Mouse (Mus musculus): Measurements from ENCODE around the gene Gm21962.
"Not testable (repeated sequence)": the region's sequence is repeated elsewhere in the genome, so short reads cannot be mapped to it uniquely, and the experiment has no call there.

The Gm21962 gene

DNA sequence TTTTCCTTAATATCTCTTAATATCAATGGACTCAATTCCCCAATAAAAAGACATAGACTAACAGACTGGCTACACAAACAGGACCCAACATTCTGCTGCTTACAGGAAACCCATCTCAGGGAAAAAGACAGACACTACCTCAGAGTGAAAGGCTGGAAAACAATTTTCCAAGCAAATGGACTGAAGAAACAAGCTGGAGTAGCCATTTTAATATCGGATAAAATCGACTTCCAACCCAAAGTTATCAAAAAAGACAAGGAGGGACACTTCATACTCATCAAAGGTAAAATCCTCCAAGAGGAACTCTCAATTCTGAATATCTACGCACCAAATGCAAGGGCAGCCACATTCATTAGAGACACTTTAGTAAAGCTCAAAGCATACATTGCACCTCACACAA lies at the start of gene Gm21962:
TSS of gene Gm21962 (plus strand) at position 301 of the 400 bp plus-strand sequence.
- H3K27me3 ChIP-seq (ENCODE audit: control insufficient read depth, insufficient read depth, low read length, poor library complexity, severe bottlenecking); H3K36me3 ChIP-seq (ENCODE audit: control insufficient read depth, insufficient read depth, low read length, poor library complexity, severe bottlenecking); DNase-seq (ENCODE audit: low read depth, low spot score): not testable (repeated sequence)

DNA sequence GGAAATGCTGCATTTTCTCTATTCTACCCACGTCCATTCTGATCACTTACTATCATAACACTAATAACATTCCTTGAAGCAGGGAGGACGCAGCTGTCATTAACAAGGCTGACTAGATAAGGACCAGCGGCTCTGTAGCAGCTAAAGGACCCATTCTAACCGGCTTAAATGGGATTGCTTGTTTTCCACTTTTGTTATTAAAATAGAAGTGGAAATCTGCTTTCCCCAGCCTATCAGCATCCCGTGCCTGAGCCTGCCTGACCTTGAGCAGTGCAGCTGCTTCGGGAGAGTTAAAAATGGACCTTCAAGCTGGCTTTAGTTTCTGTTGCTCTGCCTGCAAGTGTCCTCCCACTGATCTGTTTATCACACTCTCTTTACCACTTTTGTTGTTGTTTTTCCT lies 49.2 kb upstream of the Gm21962 start:
- DNase-seq (ENCODE audit: low read depth, low spot score): no peak
- no peaks in the 10 kb centered on the region for H3K36me3 ChIP-seq (ENCODE audit: control insufficient read depth, insufficient read depth, low read length, poor library complexity, severe bottlenecking)

DNA sequence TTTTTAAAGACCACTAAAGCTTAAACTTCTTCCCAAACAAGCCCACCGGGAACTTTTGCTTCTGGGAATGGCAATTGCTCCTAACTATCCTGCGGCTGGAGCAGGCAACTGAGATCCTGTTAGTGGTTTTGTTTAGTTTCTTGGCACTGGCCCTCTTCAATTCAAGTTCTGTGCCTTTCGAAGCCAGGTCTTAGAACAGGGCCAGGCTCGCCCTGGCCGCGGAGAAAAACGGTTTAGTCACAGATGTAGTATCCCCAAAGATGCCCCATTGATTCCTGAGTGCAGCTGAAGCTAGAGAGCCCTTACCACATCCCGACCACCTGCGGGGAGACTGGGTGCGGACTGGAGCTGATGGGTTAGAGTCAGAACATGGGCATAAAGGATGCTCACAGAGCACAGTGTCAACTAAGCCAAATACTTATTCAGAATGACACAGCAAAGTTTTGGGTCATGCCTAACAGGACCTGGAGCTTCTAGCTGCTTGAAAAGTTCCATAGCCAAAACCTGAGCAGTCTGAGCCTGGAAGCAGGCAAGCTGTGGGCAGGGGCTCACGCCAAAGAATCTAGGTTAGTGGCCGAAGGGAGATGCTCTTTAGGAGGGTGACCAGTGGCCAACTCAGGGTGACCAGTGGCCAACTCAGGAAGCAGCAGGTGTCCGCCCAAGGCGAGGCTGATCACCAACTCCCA lies 48.3 kb upstream of the Gm21962 start:
- no peak for DNase-seq (ENCODE audit: low read depth, low spot score)
- no peaks in the 10 kb centered on the region for H3K36me3 ChIP-seq (ENCODE audit: control insufficient read depth, insufficient read depth, low read length, poor library complexity, severe bottlenecking)
- no peaks in the 10 kb centered on the region for H3K27me3 ChIP-seq (ENCODE audit: control insufficient read depth, insufficient read depth, low read length, poor library complexity, severe bottlenecking)

More for the DNA sequence above, 49.2 kb upstream of the Gm21962 start:
- H3K27me3 ChIP-seq (ENCODE audit: control insufficient read depth, insufficient read depth, low read length, poor library complexity, severe bottlenecking): no peaks in the 10 kb centered on the region

DNA sequence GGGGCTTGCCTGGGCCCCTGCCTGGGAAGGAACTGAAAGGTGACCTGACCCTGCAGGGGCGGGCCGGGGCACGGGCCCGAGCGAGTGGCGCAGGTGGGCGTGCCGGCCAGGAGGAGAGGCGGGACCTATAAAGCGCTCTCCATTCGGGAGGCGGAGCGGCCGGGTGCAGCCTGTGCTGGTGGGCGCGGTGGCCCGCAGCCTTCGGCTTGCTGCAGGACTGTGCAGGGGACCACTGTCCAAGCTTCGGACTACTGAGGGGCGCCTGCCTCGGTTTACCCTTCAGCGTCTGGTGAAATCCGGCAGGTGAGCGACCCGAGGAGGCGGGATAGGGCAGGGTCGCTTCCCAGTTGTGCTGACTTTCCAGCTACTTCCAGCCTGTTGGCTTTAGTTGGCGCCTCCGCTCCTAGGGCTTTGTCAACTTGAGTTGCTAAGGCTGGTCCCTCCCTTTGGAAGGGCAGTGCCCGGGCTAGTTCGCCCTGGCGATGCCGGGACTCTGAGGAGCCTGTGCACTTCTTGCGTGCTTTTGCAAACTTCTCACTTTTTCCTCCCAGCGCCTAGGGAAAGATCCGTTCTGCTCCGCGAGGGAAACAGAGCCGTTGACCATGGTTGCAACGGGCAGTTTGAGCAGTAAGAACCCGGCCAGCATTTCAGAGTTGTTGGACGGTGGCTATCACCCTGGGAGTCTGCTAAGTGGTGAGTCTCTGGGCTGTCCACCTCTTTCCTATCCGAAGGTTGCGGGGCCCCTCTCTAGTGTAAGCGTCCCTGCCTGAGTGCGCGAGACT lies 47.6 kb upstream of the Gm21962 start:
- no peaks in the 10 kb centered on the region for H3K27me3 ChIP-seq (ENCODE audit: control insufficient read depth, insufficient read depth, low read length, poor library complexity, severe bottlenecking)
- no peaks in the 10 kb centered on the region for H3K36me3 ChIP-seq (ENCODE audit: control insufficient read depth, insufficient read depth, low read length, poor library complexity, severe bottlenecking)
- DNase-seq (ENCODE audit: low read depth, low spot score): peak; percentile 23

DNA sequence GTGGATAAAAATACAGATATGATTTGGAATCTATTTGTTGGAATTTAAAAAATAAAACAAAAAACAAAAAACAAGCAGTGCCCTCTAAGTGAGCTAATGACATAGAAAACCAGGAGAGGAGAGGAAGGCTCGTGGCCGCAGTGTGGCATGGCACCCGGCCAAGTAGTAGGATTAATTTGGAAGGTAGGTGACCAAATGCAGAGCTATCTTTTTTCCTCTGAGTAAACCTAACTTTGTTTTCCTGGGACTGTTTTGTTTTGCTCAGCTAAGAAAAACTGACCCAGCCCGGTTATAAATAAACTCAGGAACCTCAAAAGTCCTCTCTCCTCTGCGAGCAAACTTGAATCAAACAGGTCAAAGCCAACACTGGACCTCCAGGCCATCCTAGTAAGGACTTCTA lies 46.3 kb upstream of the Gm21962 start:
- no peaks in the 10 kb centered on the region for H3K27me3 ChIP-seq (ENCODE audit: control insufficient read depth, insufficient read depth, low read length, poor library complexity, severe bottlenecking)
- H3K36me3 ChIP-seq (ENCODE audit: control insufficient read depth, insufficient read depth, low read length, poor library complexity, severe bottlenecking): no peaks in the 10 kb centered on the region
- no peak for DNase-seq (ENCODE audit: low read depth, low spot score)

DNA sequence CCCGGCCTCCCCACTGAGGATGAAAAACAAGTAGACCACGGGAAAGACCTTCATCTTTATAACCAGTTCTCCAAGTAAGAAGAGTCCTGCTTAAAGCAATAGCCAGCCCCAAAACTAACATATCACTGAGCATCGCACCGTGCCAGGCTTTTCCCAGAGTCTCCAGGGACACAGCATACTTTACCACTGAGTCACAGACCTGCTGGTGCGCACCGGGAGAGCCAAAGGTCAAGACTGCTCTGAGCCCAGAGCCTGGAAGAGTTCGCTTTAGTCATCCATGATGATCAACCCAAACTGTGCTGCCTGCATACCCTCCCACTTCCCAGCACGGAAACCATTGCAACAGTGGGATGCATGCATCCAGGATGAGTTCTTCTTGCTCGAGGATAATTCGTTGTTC lies 37.6 kb upstream of the Gm21962 start:
- H3K36me3 ChIP-seq (ENCODE audit: control insufficient read depth, insufficient read depth, low read length, poor library complexity, severe bottlenecking): no peaks in the 10 kb centered on the region
- no peak for DNase-seq (ENCODE audit: low read depth, low spot score)
- no peaks in the 10 kb centered on the region for H3K27me3 ChIP-seq (ENCODE audit: control insufficient read depth, insufficient read depth, low read length, poor library complexity, severe bottlenecking)

DNA sequence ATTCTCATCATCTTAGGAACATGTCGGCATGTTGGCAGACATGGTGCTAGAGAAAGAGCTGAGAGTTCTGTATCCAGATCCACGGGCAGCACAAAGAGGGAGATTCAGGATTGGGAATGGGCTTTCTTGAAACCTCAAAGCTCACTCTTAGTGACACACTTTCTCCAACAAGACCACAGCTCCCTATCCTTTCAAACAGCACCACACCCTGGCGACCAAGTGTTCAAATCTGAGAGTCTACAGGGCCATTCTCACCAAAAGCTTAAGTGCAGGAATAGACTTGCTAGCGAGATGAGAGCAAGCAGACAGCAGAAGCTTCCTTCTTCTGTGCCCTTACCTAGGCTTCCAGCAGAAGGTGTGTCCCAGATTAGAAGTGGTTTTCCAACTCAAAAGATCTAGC lies 34.8 kb upstream of the Gm21962 start:
- no peaks in the 10 kb centered on the region for H3K36me3 ChIP-seq (ENCODE audit: control insufficient read depth, insufficient read depth, low read length, poor library complexity, severe bottlenecking)
- H3K27me3 ChIP-seq (ENCODE audit: control insufficient read depth, insufficient read depth, low read length, poor library complexity, severe bottlenecking): no peaks in the 10 kb centered on the region
- no peak for DNase-seq (ENCODE audit: low read depth, low spot score)

DNA sequence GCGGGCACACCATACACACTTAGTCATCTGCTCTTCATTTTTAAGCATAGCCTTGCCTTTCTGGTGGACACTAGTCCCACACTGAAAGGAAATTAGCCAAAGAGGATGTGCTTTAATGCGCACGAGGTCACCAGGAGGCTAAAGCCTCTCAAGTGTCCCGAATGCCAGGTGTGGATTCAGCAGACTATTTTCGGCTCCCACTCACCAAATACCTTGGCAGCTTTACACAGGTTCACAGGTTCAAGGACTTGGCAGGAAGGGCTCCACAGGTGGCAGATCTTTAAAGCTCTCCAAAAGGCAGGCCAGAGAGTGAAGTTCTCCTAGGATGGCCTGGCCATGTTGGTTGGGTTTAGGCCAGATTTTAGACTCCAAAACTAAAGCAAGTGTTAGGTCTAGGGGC lies 30.1 kb upstream of the Gm21962 start:
- Histone ChIP-seq H3K36me3 (ENCODE audit: control insufficient read depth, insufficient read depth, low read length, poor library complexity, severe bottlenecking) (no peaks in the 10 kb centered on the region), H3K27me3 (ENCODE audit: control insufficient read depth, insufficient read depth, low read length, poor library complexity, severe bottlenecking) (no peaks in the 10 kb centered on the region)
- DNase-seq (ENCODE audit: low read depth, low spot score): no peak

DNA sequence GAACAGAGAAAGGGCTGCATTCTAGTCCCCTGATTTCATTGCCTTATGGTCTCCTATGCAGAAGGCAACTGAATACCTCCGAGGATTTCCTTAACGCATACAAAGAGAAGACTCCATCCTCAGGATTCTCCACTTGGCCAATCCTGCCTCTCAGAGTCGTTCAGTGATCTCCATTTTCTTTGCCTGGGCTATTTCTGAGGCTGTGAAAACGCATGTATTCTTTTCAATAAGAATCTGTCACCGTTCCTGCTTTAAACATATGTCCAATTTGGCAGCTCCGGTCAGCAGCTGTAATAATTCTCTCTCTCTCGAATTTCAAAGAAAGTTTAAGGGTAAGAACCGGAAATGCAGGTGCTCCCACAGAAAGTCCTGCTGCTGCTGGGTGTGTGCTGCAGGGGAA lies 29.2 kb upstream of the Gm21962 start:
- Histone ChIP-seq H3K36me3 (ENCODE audit: control insufficient read depth, insufficient read depth, low read length, poor library complexity, severe bottlenecking) (no peaks in the 10 kb centered on the region), H3K27me3 (ENCODE audit: control insufficient read depth, insufficient read depth, low read length, poor library complexity, severe bottlenecking) (no peaks in the 10 kb centered on the region)
- no peak for DNase-seq (ENCODE audit: low read depth, low spot score)

DNA sequence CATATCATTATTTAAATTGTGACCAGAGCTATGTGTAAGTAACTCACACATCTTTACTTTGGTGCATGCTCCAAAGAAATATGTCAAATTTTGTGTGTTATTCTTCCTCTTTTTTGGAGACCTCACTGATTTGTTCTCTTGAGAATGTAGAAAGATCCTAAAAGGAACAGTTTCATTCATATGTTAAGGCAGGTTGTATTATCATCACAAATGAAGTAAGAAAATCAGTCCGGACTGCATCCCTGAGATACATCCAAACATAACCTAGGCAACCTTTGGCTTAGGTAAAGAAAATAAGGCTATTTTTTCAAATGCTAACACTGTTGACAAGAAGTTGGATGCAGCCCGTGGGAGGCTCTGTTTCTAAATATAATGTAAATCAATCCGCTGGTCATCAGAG lies 28.8 kb upstream of the Gm21962 start:
- no peak for DNase-seq (ENCODE audit: low read depth, low spot score)
- H3K27me3 ChIP-seq (ENCODE audit: control insufficient read depth, insufficient read depth, low read length, poor library complexity, severe bottlenecking): no peaks in the 10 kb centered on the region
- no peaks in the 10 kb centered on the region for H3K36me3 ChIP-seq (ENCODE audit: control insufficient read depth, insufficient read depth, low read length, poor library complexity, severe bottlenecking)

DNA sequence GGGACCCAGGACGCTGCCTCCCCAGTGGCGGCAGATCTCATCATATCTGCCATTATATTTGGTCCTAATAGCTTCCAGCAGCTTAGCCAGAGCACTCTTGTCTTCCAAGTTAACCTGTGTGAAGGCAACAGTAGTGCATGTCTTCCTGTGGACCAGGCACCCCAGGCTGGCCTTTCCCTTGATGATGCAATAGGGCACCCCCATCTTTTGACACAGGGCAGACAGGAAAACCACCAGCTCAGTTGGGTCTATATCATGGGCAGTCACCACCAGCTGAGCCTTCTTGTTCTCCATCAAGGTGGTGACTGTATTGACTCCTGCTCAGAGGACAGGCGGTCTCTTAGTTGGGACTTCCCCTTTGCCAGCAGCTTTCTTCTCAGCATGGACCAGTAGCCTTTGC lies 27.2 kb upstream of the Gm21962 start:
- H3K36me3 ChIP-seq (ENCODE audit: control insufficient read depth, insufficient read depth, low read length, poor library complexity, severe bottlenecking): no peaks in the 10 kb centered on the region
- no peaks in the 10 kb centered on the region for H3K27me3 ChIP-seq (ENCODE audit: control insufficient read depth, insufficient read depth, low read length, poor library complexity, severe bottlenecking)
- no peak for DNase-seq (ENCODE audit: low read depth, low spot score)

DNA sequence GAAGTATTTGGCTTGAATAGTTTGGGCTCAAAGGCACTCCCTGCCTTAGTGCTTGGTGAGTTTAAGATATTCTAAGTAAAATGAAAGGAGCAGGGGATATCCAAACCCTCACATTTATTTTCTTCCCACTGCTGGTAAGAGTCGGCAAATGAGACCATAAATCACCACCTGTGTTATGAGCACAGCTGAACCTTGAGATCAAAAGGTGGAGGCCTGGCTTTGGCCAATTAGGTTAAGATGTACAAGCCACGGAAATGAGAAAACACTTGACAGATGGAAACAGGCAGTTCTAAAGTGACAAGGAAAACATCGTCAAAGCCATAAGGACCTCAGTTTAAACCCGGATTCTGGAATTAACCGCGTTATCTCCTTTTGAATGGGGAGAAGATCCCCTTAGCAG lies 26.4 kb upstream of the Gm21962 start:
- Histone ChIP-seq H3K27me3 (ENCODE audit: control insufficient read depth, insufficient read depth, low read length, poor library complexity, severe bottlenecking) (no peaks in the 10 kb centered on the region), H3K36me3 (ENCODE audit: control insufficient read depth, insufficient read depth, low read length, poor library complexity, severe bottlenecking) (no peaks in the 10 kb centered on the region)
- no peak for DNase-seq (ENCODE audit: low read depth, low spot score)

DNA sequence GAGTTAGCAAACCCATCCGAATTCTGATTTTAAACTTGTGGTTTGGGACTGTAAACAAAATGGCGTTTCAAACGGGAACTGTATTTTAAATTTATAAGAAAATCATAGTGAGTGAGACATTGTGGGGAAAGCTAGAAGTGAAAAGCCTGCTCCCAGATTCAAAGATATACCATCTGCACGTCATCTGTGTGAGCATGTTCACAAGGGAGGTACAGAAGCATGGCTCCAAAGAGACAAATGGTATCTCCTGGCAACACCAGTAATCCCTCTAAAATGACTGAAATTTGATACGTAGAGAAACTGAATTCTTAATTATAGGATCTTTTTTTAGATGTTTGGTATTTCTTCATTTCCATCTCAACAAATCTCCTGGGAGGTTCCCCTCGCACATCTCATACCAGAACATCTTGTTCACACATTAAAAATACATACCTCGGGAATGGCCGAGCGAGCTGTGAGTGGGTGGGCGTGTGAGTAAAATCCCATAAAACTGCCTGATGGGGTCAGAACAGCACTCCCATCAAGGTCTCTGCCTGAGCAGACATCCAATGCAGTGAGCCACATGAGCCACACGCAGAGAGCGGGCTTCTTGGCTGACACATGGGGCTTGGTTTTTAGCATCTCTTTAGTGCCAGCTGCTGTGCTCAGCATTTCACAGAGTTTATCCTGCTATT lies 23.8 kb upstream of the Gm21962 start:
- Histone ChIP-seq H3K27me3 (ENCODE audit: control insufficient read depth, insufficient read depth, low read length, poor library complexity, severe bottlenecking) (no peaks in the 10 kb centered on the region), H3K36me3 (ENCODE audit: control insufficient read depth, insufficient read depth, low read length, poor library complexity, severe bottlenecking) (no peaks in the 10 kb centered on the region)
- DNase-seq (ENCODE audit: low read depth, low spot score): no peak

DNA sequence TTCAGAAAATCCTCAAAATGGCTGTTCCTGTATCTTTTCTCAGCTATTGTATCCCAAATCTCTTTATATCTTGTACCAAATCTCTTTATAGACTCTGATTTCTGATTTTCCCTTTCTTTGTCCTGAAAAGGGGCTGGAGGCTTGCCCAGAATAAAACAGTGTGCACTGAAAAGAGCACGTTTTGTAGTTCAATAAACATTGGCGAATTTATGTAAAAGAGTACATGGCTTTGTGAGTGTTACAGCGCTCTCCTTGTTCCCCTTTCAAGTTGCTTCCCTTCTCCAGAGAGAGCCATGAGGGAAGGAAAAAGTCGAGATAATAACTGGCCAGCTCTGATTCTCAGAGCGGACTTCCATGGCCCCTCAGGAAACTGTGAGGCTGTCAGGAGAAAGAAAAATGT lies 22.2 kb upstream of the Gm21962 start:
- no peak for DNase-seq (ENCODE audit: low read depth, low spot score)
- no peaks in the 10 kb centered on the region for H3K36me3 ChIP-seq (ENCODE audit: control insufficient read depth, insufficient read depth, low read length, poor library complexity, severe bottlenecking)
- H3K27me3 ChIP-seq (ENCODE audit: control insufficient read depth, insufficient read depth, low read length, poor library complexity, severe bottlenecking): no peaks in the 10 kb centered on the region

DNA sequence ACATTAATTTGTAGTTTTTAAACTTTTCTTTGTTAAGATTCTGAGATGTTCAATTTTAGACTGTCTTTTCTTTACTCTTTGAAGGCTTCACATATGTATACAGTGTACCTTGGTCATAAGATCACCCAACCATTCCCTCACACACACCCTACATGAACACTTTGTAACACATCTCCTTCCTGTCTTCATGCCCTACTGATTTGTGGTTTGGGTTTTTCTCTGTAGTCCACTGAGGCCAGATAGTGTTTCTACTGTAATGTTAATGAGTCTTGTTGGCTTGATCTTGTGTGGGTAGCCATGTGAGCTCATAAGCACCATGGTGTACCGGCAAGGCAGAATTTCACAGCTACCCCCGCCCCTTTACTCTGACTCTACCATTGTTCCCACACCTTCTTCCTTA lies 18.5 kb upstream of the Gm21962 start:
- DNase-seq (ENCODE audit: low read depth, low spot score): peak; percentile 8
- no peaks in the 10 kb centered on the region for H3K27me3 ChIP-seq (ENCODE audit: control insufficient read depth, insufficient read depth, low read length, poor library complexity, severe bottlenecking)
- no peaks in the 10 kb centered on the region for H3K36me3 ChIP-seq (ENCODE audit: control insufficient read depth, insufficient read depth, low read length, poor library complexity, severe bottlenecking)
